Mouse (Mus musculus) myocyte (in vitro differentiated cells): ENCODE results near the gene Prkg2. TPM values are rescaled to one million over a fixed set of nuclear protein-coding genes. Genes with fewer than 3 reads are reported as not detected.
A peak's percentile ranks its signal among the peaks of the same experiment; 100 is the strongest.

Experiments
- H3K27me3 ChIP-seq: one replicate; pipeline ENCODE4 v1.6.1; 2011; ENCODE audit not compliant: control insufficient read depth, insufficient read depth, insufficient read length
- H3K36me3 ChIP-seq: one replicate; pipeline ENCODE4 v1.6.1; 2011; ENCODE audit not compliant: control insufficient read depth, insufficient read depth
- H3K4me2 ChIP-seq: one replicate; pipeline ENCODE4 v1.6.1; 2011; ENCODE audit warnings: low read depth, control low read depth
- H3K4me3 ChIP-seq: one replicate; pipeline ENCODE4 v1.5.1; 2011; ENCODE audit warnings: mild to moderate bottlenecking, control low read depth, moderate library complexity
- H3K79me2 ChIP-seq: one replicate; pipeline ENCODE4 v1.6.1; 2011; ENCODE audit not compliant: control insufficient read depth, insufficient read depth
- H3ac ChIP-seq: one replicate; pipeline ENCODE4 v1.6.1; 2011; ENCODE audit not compliant: control insufficient read depth, insufficient read length
- CEBPB ChIP-seq: IDR thresholded peaks from 2 replicates; pipeline ENCODE4 v1.6.1; 2011; ENCODE audit warnings: mild to moderate bottlenecking, moderate library complexity; ENCODE audit not compliant: poor library complexity, insufficient read depth, severe bottlenecking
- E2F4 ChIP-seq: IDR thresholded peaks from one replicate; pipeline ENCODE4 v1.6.1; 2011; ENCODE audit warnings: mild to moderate bottlenecking, control low read depth, moderate library complexity; ENCODE audit not compliant: insufficient read depth
- MAX ChIP-seq: IDR thresholded peaks from one replicate; pipeline ENCODE4 v1.6.1; 2011; ENCODE audit warnings: low read depth, mild to moderate bottlenecking, control low read depth
- MYOD1 ChIP-seq, 3 experiments: IDR thresholded peaks; one replicate each; pipeline ENCODE4 v1.6.1; 2011; ENCODE audit warnings: control low read depth in 2 of 3, low read depth in 2 of 3, mild to moderate bottlenecking in 2 of 3, moderate library complexity in 1 of 3; ENCODE audit not compliant: insufficient read length in 2 of 3, control insufficient read depth in 1 of 3
- MYOG ChIP-seq, 3 experiments: IDR thresholded peaks; one replicate each; pipeline ENCODE4 v1.6.1; 2011; ENCODE audit warnings: control low read depth in 2 of 3, low read depth in 2 of 3, mild to moderate bottlenecking in 2 of 3; ENCODE audit not compliant: insufficient read length in 2 of 3, control insufficient read depth in 1 of 3, insufficient read depth in 1 of 3
- POLR2A ChIP-seq: IDR thresholded peaks from one replicate; pipeline ENCODE4 v1.6.1; 2011; ENCODE audit warnings: low read depth, mild to moderate bottlenecking, control low read depth, moderate library complexity; ENCODE audit not compliant: insufficient read length
- POLR2AphosphoS2 ChIP-seq: IDR thresholded peaks from one replicate; pipeline ENCODE4 v1.6.1; 2011; ENCODE audit warnings: low read depth, control low read depth; ENCODE audit not compliant: insufficient read length
- REST ChIP-seq: IDR thresholded peaks from one replicate; pipeline ENCODE4 v1.6.1; 2011; ENCODE audit warnings: mild to moderate bottlenecking, control low read depth, moderate library complexity; ENCODE audit not compliant: insufficient read depth, insufficient read length
- SRF ChIP-seq: IDR thresholded peaks from one replicate; pipeline ENCODE4 v1.6.1; 2011; ENCODE audit warnings: low read depth; ENCODE audit not compliant: control insufficient read depth, insufficient read length
- TCF12 ChIP-seq: IDR thresholded peaks from one replicate; pipeline ENCODE4 v1.6.1; 2011; ENCODE audit warnings: mild to moderate bottlenecking, control low read depth; ENCODE audit not compliant: poor library complexity, insufficient read depth, severe bottlenecking
- TCF3 ChIP-seq: IDR thresholded peaks from one replicate; pipeline ENCODE4 v1.6.1; 2011; ENCODE audit warnings: low read depth, control low read depth; ENCODE audit not compliant: insufficient read length
- USF1 ChIP-seq: IDR thresholded peaks from one replicate; pipeline ENCODE4 v1.6.1; 2011; ENCODE audit warnings: low read depth, mild to moderate bottlenecking, control low read depth, moderate library complexity
- polyA plus RNA-seq: library from polyadenylated mRNA; unstranded; fragments of >200 nt; fragmentation: generic; extraction: Trizol; gene quantifications from one replicate; pipeline ENCODE4 v1.2.1, GENCODE M21; 2012; ENCODE audit warnings: missing spikeins

The Prkg2 gene
- polyA plus RNA-seq, 1 experiment = 22.8 TPM

DNA sequence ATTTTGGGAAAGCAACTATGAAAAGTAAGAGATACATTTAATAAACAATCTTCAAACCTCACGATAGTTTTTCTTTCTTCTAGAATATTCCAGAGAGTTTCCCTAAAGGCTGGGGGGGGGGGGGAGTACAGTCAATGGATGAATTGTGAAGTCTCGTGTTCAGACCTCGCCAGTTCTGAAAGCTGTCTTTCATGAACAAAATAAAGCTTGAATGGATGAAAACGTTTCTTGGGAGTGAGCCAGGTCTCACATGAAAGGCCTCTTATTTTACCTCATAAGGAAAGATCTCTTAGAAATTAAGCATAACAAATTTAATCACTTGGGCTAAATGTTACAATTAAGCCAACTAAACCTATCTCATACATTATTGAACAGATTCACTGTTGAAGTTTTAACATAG lies 72.0 kb downstream of the Prkg2 start:
- Histone ChIP-seq H3K36me3 (peaks cover 7% of the 10 kb centered on the region), H3K4me2 (no peak overlapping the region), H3K79me2 (no peaks in the 10 kb centered on the region), H3ac (no peak overlapping the region), H3K4me3 (no peak overlapping the region), H3K27me3 (no peaks in the 10 kb centered on the region)
- TF ChIP-seq TCF3 = no peak
- no peak for TF ChIP-seq POLR2A
- TF ChIP-seq MAX = no peak
- TF ChIP-seq USF1 = no peak
- TF ChIP-seq E2F4 = no peak
- no peak for TF ChIP-seq CEBPB
- no peak for TF ChIP-seq REST
- no peak for TF ChIP-seq MYOG (IDR thresholded peaks at IDR 0.05; ENCODE audit: control insufficient read depth in 1 of 3, insufficient read depth in 1 of 3, insufficient read length in 2 of 3, low read depth in 2 of 3)

GRCm38 (mm10) chr5:98964367-98964766 lies 72.8 kb downstream of the Prkg2 start:
- H3K4me3 ChIP-seq = no peak overlapping the region
- TF ChIP-seq E2F4 (no peak), TCF3 (no peak), SRF (no peak), POLR2A (no peak), MYOD1 (IDR thresholded peaks at IDR 0.05; ENCODE audit: control insufficient read depth in 1 of 3, insufficient read length in 2 of 3, low read depth in 2 of 3) (no peak), USF1 (no peak), MAX (no peak), POLR2AphosphoS2 (no peak), MYOG (IDR thresholded peaks at IDR 0.05; ENCODE audit: control insufficient read depth in 1 of 3, insufficient read depth in 1 of 3, insufficient read length in 2 of 3, low read depth in 2 of 3) (no peak), TCF12 (no peak), REST (no peak), CEBPB (no peak)
- H3K4me2 ChIP-seq = no peak overlapping the region
- H3K36me3 ChIP-seq = peaks cover 7% of the 10 kb centered on the region
- no peak overlapping the region for H3ac ChIP-seq
- H3K27me3 ChIP-seq = no peaks in the 10 kb centered on the region
- no peaks in the 10 kb centered on the region for H3K79me2 ChIP-seq

GRCm38 (mm10) chr5:98962472-98962871 lies 74.7 kb downstream of the Prkg2 start:
- Histone ChIP-seq H3K79me2 (peaks cover 8% of the 10 kb centered on the region), H3ac (no peak overlapping the region)
- no peak for TF ChIP-seq E2F4
- TF ChIP-seq MYOD1 (IDR thresholded peaks at IDR 0.05; ENCODE audit: control insufficient read depth in 1 of 3, insufficient read length in 2 of 3, low read depth in 2 of 3) = no peak
- no peak for TF ChIP-seq SRF
- no peak for TF ChIP-seq TCF3
- no peak for TF ChIP-seq POLR2AphosphoS2
- no peak for TF ChIP-seq MAX
- no peak for TF ChIP-seq TCF12
- no peak for TF ChIP-seq USF1
- no peak for TF ChIP-seq POLR2A
- TF ChIP-seq REST = no peak
- TF ChIP-seq CEBPB = no peak
- no peak for TF ChIP-seq MYOG (IDR thresholded peaks at IDR 0.05; ENCODE audit: control insufficient read depth in 1 of 3, insufficient read depth in 1 of 3, insufficient read length in 2 of 3, low read depth in 2 of 3)

GRCm38 (mm10) chr5:98955576-98955975 lies 81.6 kb downstream of the Prkg2 start:
- no peak overlapping the region for H3K4me2 ChIP-seq
- no peak overlapping the region for H3K4me3 ChIP-seq
- H3ac ChIP-seq = no peak overlapping the region
- no peak for TF ChIP-seq MYOD1 (IDR thresholded peaks at IDR 0.05; ENCODE audit: control insufficient read depth in 1 of 3, insufficient read length in 2 of 3, low read depth in 2 of 3)
- TF ChIP-seq POLR2AphosphoS2 = no peak
- H3K79me2 ChIP-seq = peaks cover 18% of the 10 kb centered on the region
- H3K27me3 ChIP-seq = no peaks in the 10 kb centered on the region
- H3K36me3 ChIP-seq = peaks cover 27% of the 10 kb centered on the region

More at GRCm38 (mm10) chr5:98962472-98962871, 74.7 kb downstream of the Prkg2 start:
- peaks cover 18% of the 10 kb centered on the region for H3K36me3 ChIP-seq
- H3K27me3 ChIP-seq = no peaks in the 10 kb centered on the region
- no peak overlapping the region for H3K4me2 ChIP-seq
- no peak overlapping the region for H3K4me3 ChIP-seq

DNA sequence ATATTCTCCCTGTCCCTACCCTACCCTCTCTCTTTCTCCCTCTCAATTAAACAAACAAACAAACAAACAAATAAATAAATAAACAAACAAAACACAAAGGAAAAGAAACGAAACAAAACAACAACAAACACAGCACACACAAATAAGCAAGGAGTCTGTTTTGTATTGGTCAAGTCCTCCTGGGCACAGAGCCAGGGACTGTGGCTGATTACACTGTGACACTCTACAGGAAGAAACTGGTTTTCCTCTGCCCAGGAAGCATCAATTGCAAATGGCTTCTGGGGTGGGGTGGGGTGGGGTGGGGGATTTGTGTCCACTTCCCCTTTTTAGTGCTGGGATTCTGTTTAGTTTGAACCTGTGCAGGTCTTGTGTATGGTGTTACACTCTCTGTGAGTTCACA lies 83.8 kb downstream of the Prkg2 start:
- Histone ChIP-seq H3K36me3 (peaks cover 26% of the 10 kb centered on the region), H3K79me2 (peaks cover 11% of the 10 kb centered on the region), H3K27me3 (no peaks in the 10 kb centered on the region), H3K4me3 (no peak overlapping the region), H3ac (no peak overlapping the region), H3K4me2 (peak overlapping the region; percentile 12)
- no peak for TF ChIP-seq MAX
- TF ChIP-seq POLR2A = no peak
- no peak for TF ChIP-seq TCF3
- no peak for TF ChIP-seq MYOD1 (IDR thresholded peaks at IDR 0.05; ENCODE audit: control insufficient read depth in 1 of 3, insufficient read length in 2 of 3, low read depth in 2 of 3)
- no peak for TF ChIP-seq SRF
- no peak for TF ChIP-seq MYOG (IDR thresholded peaks at IDR 0.05; ENCODE audit: control insufficient read depth in 1 of 3, insufficient read depth in 1 of 3, insufficient read length in 2 of 3, low read depth in 2 of 3)
- TF ChIP-seq CEBPB = no peak
- TF ChIP-seq TCF12 = no peak
- TF ChIP-seq E2F4 = no peak
- no peak for TF ChIP-seq REST
- TF ChIP-seq POLR2AphosphoS2 = no peak
- no peak for TF ChIP-seq USF1
